Mouse (Mus musculus): Measurements from ENCODE around the gene Lgr6. TPM values are rescaled to one million over a fixed set of nuclear protein-coding genes. Genes with fewer than 3 reads are reported as not detected.

The Lgr6 gene
- polyA plus RNA-seq, 1 experiment = 0.06 TPM

- WGBS = 78% methylated on average over 9 of the region's 9 CpGs
- Histone ChIP-seq H3K4me1 (ENCODE audit: control insufficient read depth, insufficient read depth, insufficient read length, low read length) (no peaks in the 10 kb centered on the region), H3K36me3 (ENCODE audit: control insufficient read depth, insufficient read depth, low read length) (no peaks in the 10 kb centered on the region), H3K27ac (ENCODE audit: insufficient read depth, low read depth, low read length) (no peak overlapping the region), H3K27me3 (ENCODE audit: control insufficient read depth, insufficient read depth, low read length) (peaks cover 2% of the 10 kb centered on the region), H3K4me3 (ENCODE audit: low read depth, low read length) (no peak overlapping the region)
- TF ChIP-seq POLR2A (IDR thresholded peaks at IDR 0.05; ENCODE audit: low read depth, low read length) (no peak), CTCF (IDR thresholded peaks at IDR 0.05; ENCODE audit: extremely low read depth, insufficient read length, insufficient replicate concordance, low read depth, low read length) (no peak)
Measured at GRCm38 (mm10) chr1:135083465-135083864, 21.6 kb downstream of the Lgr6 start.

GRCm38 (mm10) chr1:135082267-135082666 is 22.8 kb downstream of the Lgr6 start:
- Histone ChIP-seq H3K4me1 (ENCODE audit: control insufficient read depth, insufficient read depth, insufficient read length, low read length) (no peaks in the 10 kb centered on the region), H3K36me3 (ENCODE audit: control insufficient read depth, insufficient read depth, low read length) (no peaks in the 10 kb centered on the region), H3K27ac (ENCODE audit: insufficient read depth, low read depth, low read length) (no peak overlapping the region), H3K27me3 (ENCODE audit: control insufficient read depth, insufficient read depth, low read length) (peaks cover 2% of the 10 kb centered on the region), H3K4me3 (ENCODE audit: low read depth, low read length) (no peak overlapping the region)
- 43% methylated on average over 3 of the region's 3 CpGs for WGBS
- TF ChIP-seq CTCF (IDR thresholded peaks at IDR 0.05; ENCODE audit: extremely low read depth, insufficient read length, insufficient replicate concordance, low read depth, low read length) (no peak), POLR2A (IDR thresholded peaks at IDR 0.05; ENCODE audit: low read depth, low read length) (no peak)

GRCm38 (mm10) chr1:135079021-135079420 is 26.1 kb downstream of the Lgr6 start:
- WGBS = 24% methylated on average over 2 of the region's 2 CpGs
- no peaks in the 10 kb centered on the region for H3K27me3 ChIP-seq (ENCODE audit: control insufficient read depth, insufficient read depth, low read length)
- H3K36me3 ChIP-seq (ENCODE audit: control insufficient read depth, insufficient read depth, low read length) = no peaks in the 10 kb centered on the region
- TF ChIP-seq POLR2A (IDR thresholded peaks at IDR 0.05; ENCODE audit: low read depth, low read length) = no peak
- no peak for TF ChIP-seq CTCF (IDR thresholded peaks at IDR 0.05; ENCODE audit: extremely low read depth, insufficient read length, insufficient replicate concordance, low read depth, low read length)
- no peaks in the 10 kb centered on the region for H3K4me1 ChIP-seq (ENCODE audit: control insufficient read depth, insufficient read depth, insufficient read length, low read length)
- H3K4me3 ChIP-seq (ENCODE audit: low read depth, low read length) = no peak overlapping the region
- H3K27ac ChIP-seq (ENCODE audit: insufficient read depth, low read depth, low read length) = no peak overlapping the region

- Histone ChIP-seq H3K27ac (ENCODE audit: insufficient read depth, low read depth, low read length) (no peak overlapping the region), H3K4me1 (ENCODE audit: control insufficient read depth, insufficient read depth, insufficient read length, low read length) (no peaks in the 10 kb centered on the region), H3K4me3 (ENCODE audit: low read depth, low read length) (no peak overlapping the region), H3K36me3 (ENCODE audit: control insufficient read depth, insufficient read depth, low read length) (no peaks in the 10 kb centered on the region), H3K27me3 (ENCODE audit: control insufficient read depth, insufficient read depth, low read length) (no peaks in the 10 kb centered on the region)
- WGBS = 24% methylated on average over 5 of the region's 5 CpGs
- no peak for TF ChIP-seq CTCF (IDR thresholded peaks at IDR 0.05; ENCODE audit: extremely low read depth, insufficient read length, insufficient replicate concordance, low read depth, low read length)
- TF ChIP-seq POLR2A (IDR thresholded peaks at IDR 0.05; ENCODE audit: low read depth, low read length) = no peak
Measured at GRCm38 (mm10) chr1:135076470-135076869, 28.6 kb downstream of the Lgr6 start.

- H3K4me3 ChIP-seq (ENCODE audit: low read depth, low read length) = no peak overlapping the region
- no peaks in the 10 kb centered on the region for H3K36me3 ChIP-seq (ENCODE audit: control insufficient read depth, insufficient read depth, low read length)
- 88% methylated on average over 1 of the region's 1 CpGs for WGBS
- H3K27me3 ChIP-seq (ENCODE audit: control insufficient read depth, insufficient read depth, low read length) = 0 out of 2 replicates have a peak, but pooled peaks cover 4% of the 10 kb centered on the region
- TF ChIP-seq POLR2A (IDR thresholded peaks at IDR 0.05; ENCODE audit: low read depth, low read length) (no peak), CTCF (IDR thresholded peaks at IDR 0.05; ENCODE audit: extremely low read depth, insufficient read length, insufficient replicate concordance, low read depth, low read length) (no peak)
- no peaks in the 10 kb centered on the region for H3K4me1 ChIP-seq (ENCODE audit: control insufficient read depth, insufficient read depth, insufficient read length, low read length)
- no peak overlapping the region for H3K27ac ChIP-seq (ENCODE audit: insufficient read depth, low read depth, low read length)
Measured at GRCm38 (mm10) chr1:135075270-135075669, 29.8 kb downstream of the Lgr6 start.

- Histone ChIP-seq H3K4me1 (ENCODE audit: control insufficient read depth, insufficient read depth, insufficient read length, low read length) (no peaks in the 10 kb centered on the region), H3K27me3 (ENCODE audit: control insufficient read depth, insufficient read depth, low read length) (0 out of 2 replicates have a peak, but pooled peaks cover 4% of the 10 kb centered on the region), H3K27ac (ENCODE audit: insufficient read depth, low read depth, low read length) (no peak overlapping the region), H3K4me3 (ENCODE audit: low read depth, low read length) (no peak overlapping the region), H3K36me3 (ENCODE audit: control insufficient read depth, insufficient read depth, low read length) (no peaks in the 10 kb centered on the region)
- 38% methylated on average over 5 of the region's 5 CpGs for WGBS
- TF ChIP-seq CTCF (IDR thresholded peaks at IDR 0.05; ENCODE audit: extremely low read depth, insufficient read length, insufficient replicate concordance, low read depth, low read length) = no peak
- no peak for TF ChIP-seq POLR2A (IDR thresholded peaks at IDR 0.05; ENCODE audit: low read depth, low read length)
Measured at GRCm38 (mm10) chr1:135072643-135073042, 32.4 kb downstream of the Lgr6 start.

GRCm38 (mm10) chr1:135069841-135070240 is 35.2 kb downstream of the Lgr6 start:
- Histone ChIP-seq H3K4me1 (ENCODE audit: control insufficient read depth, insufficient read depth, insufficient read length, low read length) (no peaks in the 10 kb centered on the region), H3K4me3 (ENCODE audit: low read depth, low read length) (no peak overlapping the region), H3K27me3 (ENCODE audit: control insufficient read depth, insufficient read depth, low read length) (0 out of 2 replicates have a peak, but pooled peaks cover 4% of the 10 kb centered on the region), H3K36me3 (ENCODE audit: control insufficient read depth, insufficient read depth, low read length) (no peaks in the 10 kb centered on the region), H3K27ac (ENCODE audit: insufficient read depth, low read depth, low read length) (no peak overlapping the region)
- TF ChIP-seq CTCF (IDR thresholded peaks at IDR 0.05; ENCODE audit: extremely low read depth, insufficient read length, insufficient replicate concordance, low read depth, low read length) = no peak
- TF ChIP-seq POLR2A (IDR thresholded peaks at IDR 0.05; ENCODE audit: low read depth, low read length) = no peak
- WGBS = 40% methylated on average over 8 of the region's 8 CpGs
